Mouse (Mus musculus): ENCODE data around the gene Zpr1.

DNA sequence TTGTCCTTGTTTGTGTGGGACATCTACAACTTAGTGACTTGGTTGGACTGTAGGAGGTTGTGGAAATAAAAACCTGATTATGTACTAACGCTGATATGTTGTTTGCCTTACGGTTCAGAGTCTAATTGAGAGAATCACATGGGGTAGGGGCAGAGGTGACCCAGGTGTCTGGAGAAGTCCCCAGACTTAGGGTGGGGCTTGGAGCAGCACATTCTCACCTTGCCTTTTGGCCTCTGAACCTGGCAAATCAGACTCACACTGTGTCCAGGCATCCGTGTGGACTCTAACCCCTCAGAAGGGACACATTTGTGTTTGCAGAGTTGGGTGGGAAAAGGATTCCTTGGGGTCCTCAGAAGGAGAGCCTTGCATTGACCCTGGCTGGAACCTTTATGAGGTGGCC is 48.8 kb upstream of the Zpr1 start:
- no peak for TF ChIP-seq GATA1 (IDR thresholded peaks at IDR 0.05; ENCODE audit: borderline replicate concordance, low read length)
- no peak for TF ChIP-seq FLI1 (IDR thresholded peaks at IDR 0.05; ENCODE audit: low read length)
